Mouse (Mus musculus) granulocyte monocyte progenitor cell, adult 5-6 weeks (primary cell): ENCODE measurements at regions not wholly inside any gene's neighbourhood (a gene's known extent, or its start where the extent isn't known, plus 50 kb on each side); places are given as distances from the start of the nearest gene placed in this dataset.

Experiments
- ATAC-seq: replicated peaks from 2 replicates; pipeline ENCODE4 v1.8.0; 2016; ENCODE audit warnings: mild to moderate bottlenecking, moderate TSS enrichment, inconsistent platforms; ENCODE audit not compliant: poor library complexity, severe bottlenecking

- ATAC-seq, result no peak
These were observed 349.1 kb upstream of the Tmc3 start for GRCm38 (mm10) chr7:83235659-83236058.

DNA sequence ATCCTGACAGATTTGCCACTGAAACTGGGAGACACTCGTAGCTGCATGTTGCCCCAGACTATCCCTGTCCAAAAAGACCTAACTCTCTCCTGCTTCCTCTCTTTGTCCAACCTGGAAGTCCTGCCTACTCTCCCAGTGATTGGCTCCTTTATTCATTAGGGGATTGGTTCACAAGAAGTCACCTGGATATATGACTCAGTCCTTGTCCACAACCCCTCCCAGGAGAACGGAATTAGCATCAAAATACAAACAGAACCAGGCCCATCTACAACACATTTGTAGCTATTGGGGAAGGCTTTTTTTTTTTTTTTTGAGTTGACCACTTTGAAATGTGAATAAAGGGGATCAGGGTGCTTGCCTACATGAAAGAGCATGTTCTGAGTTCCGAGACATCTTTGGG lies 347.4 kb upstream of the Tmc3 start:
- ATAC-seq, result no peak

DNA sequence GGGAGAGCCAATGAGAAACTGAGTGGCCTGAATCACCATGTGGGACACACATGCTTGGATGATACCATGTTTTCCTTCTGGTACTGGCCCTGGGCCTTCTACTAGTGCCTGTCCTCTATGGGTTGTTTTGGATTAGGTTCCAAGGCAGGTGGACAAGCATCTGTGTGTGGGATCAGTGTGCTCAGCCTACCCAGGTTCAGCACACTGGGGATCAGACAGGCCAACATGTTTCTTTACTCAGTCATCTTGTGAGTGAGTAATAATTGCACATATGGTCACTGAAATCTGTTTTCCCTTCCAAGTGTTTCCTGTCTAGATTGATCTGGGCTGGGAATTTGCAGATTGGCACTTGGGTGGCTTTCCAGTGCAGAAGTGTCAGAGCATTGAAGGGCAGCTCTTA lies 346.6 kb upstream of the Tmc3 start:
- no peak for ATAC-seq

DNA sequence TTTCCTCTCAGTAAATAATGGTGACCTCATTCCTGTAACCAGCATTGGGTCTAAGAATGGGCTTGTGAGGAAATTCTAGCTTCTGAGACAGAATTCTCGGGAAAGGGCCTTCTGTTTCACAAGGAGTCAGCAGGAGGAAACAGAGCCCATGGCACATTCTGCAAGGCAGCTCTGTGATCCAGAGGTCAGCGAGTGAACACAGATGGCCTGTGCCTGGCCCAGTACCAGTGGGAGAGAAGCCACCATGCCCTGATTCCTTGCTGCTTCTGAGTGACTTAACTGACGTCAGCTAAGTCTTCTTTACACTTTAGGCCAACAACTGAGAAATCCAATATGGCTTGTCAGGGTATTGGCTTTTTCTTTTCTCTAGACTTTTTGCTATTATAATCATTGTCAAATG lies 342.5 kb upstream of the Tmc3 start:
- ATAC-seq, result no peak

- ATAC-seq, result no peak
These were observed 338.9 kb upstream of the Tmc3 start for GRCm38 (mm10) chr7:83245867-83246266.

DNA sequence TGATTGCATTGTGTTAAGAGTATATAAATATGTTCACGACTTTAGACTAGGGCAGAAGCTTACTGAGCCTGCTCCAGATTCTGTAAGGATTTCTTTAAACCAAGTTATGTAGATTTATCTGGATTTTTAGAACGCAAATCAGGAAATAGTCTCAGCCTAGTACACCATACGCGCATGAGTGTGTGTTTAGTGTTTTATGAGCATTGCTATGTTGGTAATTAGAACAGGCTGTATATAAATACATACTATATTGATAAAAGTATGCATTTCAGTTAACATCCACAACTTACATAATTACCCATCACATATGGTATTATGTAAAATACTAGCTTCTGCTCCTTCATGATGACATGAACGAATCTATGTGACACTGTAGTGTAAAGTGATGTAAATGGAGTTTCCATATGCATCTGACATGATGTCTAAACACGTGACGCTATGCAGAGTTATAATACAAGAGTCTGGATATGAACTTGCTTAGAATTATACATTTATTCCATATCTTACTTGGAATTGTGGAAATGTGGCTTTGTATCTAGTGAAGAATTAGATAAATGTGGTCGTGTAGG lies 332.6 kb upstream of the Tmc3 start:
- no peak for ATAC-seq

DNA sequence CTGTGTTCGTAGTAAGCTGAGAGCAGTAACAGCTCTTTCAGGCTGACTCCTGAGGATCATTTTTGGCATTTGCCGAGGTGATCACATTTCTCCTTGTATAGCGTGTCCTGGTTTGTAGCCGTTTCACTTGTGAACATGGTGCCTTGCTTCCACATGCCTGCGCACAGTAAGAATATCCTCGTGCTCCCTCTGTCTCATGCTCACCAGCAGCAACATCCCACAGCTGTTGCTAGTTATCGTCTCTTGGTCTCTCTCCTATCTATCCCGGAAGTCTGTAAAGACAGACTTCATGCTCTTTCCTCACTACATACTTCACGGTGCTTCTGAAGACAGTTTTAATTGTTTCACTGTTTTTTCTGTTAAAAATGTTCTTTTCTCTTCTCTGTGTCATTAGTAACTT lies 331.7 kb upstream of the Tmc3 start:
- no peak for ATAC-seq

- no peak for ATAC-seq
These were observed 331.3 kb upstream of the Tmc3 start for GRCm38 (mm10) chr7:83253432-83253831.

GRCm38 (mm10) chr7:83254411-83254810 lies 330.3 kb upstream of the Tmc3 start:
- ATAC-seq, result no peak

DNA sequence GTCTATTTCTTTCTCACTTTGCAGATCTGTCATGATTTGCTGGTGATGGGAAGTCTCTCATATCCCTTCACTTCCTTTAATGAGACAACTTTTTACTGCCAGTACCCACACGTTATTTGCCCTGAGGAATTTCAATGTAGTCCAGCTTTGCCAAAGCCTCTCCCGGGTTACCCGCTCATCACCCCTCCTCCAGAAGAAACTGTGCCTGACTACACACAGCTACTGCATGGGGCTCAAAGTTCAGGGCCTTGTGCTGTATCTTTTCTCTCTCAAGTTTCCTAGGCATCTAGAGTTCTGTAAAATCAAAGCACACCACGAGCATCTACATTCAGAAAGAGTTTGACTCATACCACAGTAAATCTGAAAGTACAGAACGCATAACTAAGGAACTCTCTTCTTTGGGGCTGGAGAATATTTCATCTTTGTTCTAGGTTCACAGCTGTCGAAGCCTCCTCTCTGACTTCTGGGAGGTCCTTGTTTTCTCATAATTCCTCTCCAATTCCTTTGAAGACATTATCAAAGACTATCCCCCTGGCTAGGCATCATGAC lies 328.4 kb upstream of the Tmc3 start:
- ATAC-seq, result no peak

- ATAC-seq, result no peak
These were observed 326.3 kb upstream of the Tmc3 start for GRCm38 (mm10) chr7:83258363-83258916.

- no peak for ATAC-seq
These were observed 323.2 kb upstream of the Tmc3 start for GRCm38 (mm10) chr7:83261489-83261888.

DNA sequence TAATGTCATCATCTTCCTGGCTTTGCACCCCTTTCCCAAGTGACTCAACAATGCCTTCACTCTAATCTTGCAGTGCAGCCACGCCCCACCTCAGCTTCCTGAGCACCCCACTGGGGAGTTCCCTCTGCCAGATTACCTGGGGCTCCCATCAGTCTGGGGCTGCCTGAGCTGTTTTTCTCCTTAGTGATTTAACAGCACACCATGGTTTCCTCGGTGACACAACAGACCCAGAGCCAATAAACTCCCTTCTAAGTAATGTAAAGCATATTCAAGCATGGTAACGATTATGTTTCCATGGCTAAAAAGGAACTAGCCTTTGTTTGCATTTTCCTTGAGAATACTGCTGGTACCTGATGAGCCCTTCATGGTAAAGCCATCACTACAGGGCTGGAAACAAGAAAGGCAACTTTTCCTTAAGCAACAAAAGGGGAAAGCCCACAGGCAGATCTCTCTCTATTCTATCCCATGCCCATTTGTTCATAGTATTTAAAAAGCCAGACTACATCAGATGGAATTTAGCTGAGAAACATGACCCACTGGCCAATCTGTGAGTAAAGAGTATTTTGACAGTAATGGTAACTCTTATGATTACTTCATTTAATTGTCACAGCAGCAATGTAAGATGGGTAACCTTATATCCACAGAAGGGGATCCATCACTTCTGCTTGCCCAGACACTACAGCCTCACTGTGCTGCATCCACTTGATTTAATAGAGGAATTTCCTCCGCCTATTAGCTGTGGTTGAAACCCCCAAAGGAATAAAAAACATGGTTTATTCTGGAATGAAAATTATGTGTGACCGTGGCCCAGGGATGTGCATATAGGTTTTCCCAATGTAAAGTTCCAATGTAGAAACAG lies 294.6 kb upstream of the Tmc3 start:
- ATAC-seq, result no peak

DNA sequence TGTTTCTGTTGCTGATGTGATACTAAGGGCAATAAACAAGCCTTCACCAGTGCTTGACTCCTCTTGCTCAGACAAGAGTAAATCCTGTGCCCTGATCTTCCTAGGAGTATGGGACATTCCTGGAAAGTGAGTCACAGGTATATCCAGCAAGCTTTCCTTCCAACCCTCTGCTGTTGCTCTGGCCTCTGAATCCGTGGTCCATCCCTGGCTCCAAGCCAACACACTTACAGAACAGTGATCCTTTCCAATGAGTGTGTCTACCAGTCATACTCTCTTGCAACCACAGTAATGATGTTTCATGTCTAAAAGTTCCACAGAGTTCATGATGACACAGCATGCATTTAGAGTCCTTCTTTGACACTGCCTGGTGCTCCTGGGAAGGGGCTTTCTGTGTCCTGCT lies 277.6 kb upstream of the Tmc3 start:
- ATAC-seq, result no peak

DNA sequence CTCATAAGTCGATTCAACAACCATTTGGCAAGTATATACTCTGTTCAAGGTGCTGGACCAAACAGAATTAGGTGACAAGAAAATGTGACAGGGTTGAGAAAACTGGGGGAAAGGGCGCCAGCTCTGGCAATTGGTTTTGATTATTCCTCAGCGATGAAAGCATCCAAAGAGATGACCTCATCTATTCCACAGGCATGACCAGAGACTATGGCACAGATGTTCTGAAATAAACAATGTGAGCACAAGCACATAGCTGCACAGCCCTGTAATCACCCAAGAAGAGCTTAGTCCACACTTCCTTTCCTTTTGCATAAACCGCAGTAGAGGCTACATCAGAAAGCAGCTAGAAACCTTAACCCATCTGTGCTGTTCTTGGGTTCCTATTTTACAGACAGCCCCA lies 272.6 kb upstream of the Tmc3 start:
- no peak for ATAC-seq

GRCm38 (mm10) chr7:83329809-83330412 lies 254.8 kb upstream of the Tmc3 start:
- ATAC-seq, result no peak

GRCm38 (mm10) chr7:83347103-83347754 lies 237.5 kb upstream of the Tmc3 start:
- no peak for ATAC-seq

DNA sequence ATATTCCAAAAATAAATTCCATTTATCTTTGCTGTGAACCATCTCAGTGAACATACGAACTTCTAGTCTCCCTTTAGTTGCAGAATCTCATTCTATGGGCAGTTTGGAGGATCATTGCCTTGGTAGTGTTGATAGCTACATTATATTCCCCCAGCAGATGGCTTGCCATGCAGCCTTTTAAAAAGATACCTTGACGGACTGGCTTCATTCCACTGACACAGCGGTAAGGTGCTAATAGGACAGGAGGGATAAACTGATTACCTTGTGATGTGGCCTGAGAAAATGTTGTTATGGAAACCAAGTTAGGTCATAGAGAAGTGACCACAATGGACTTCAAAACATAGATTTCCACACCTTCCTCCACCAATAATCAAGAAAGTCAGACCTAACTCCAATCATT lies 215.5 kb upstream of the Tmc3 start:
- no peak for ATAC-seq

GRCm38 (mm10) chr7:83369605-83370004 lies 215.1 kb upstream of the Tmc3 start:
- no peak for ATAC-seq

- no peak for ATAC-seq
These were observed 207.9 kb upstream of the Tmc3 start for GRCm38 (mm10) chr7:83376826-83377225.
